Mouse (Mus musculus) liver, adult 2 months (tissue): Measurements from ENCODE around the gene Iqcf3. TPM values are rescaled to one million over a fixed set of nuclear protein-coding genes. Genes with fewer than 3 reads are reported as not detected.

Experiments used
- DNase-seq: peaks from one replicate; pipeline ENCODE4 v3.0.0-alpha.2; 2011; ENCODE audit warnings: low read depth, low spot score; ENCODE audit errors: extremely low read depth
- H3K27ac ChIP-seq: fragments of 200-500 bp; replicated peaks from 2 replicates; pipeline ENCODE4 v1.5.1; 2012; ENCODE audit warnings: low read depth, mild to moderate bottlenecking, control low read depth, inconsistent platforms, low read length; ENCODE audit not compliant: insufficient read depth
- H3K27me3 ChIP-seq: fragments of 200-500 bp; 2 replicates; pipeline ENCODE4 v1.6.1; 2012; ENCODE audit warnings: mild to moderate bottlenecking, moderate library complexity, low read length, inconsistent platforms; ENCODE audit not compliant: control insufficient read depth, insufficient read depth
- H3K36me3 ChIP-seq: fragments of 200-500 bp; 2 replicates; pipeline ENCODE4 v1.6.1; 2012; ENCODE audit warnings: low read length, inconsistent platforms; ENCODE audit not compliant: control insufficient read depth, insufficient read depth
- H3K4me1 ChIP-seq: fragments of 200-500 bp; 2 replicates; pipeline ENCODE4 v1.6.1; 2011; ENCODE audit warnings: low read length; ENCODE audit not compliant: control insufficient read depth, insufficient read depth
- H3K4me3 ChIP-seq: fragments of 200-500 bp; 2 replicates; pipeline ENCODE4 v1.5.1; 2011; ENCODE audit warnings: low read depth, mild to moderate bottlenecking, control low read depth, low read length, moderate library complexity; ENCODE audit not compliant: insufficient read depth
- H3K79me2 ChIP-seq: fragments of 200-500 bp; 2 replicates; pipeline ENCODE4 v1.6.1; 2012; ENCODE audit warnings: inconsistent platforms, mild to moderate bottlenecking, low read length, moderate library complexity; ENCODE audit not compliant: control insufficient read depth, insufficient read depth
- H3K9ac ChIP-seq: fragments of 200-500 bp; 2 replicates; pipeline ENCODE4 v1.6.1; 2012; ENCODE audit warnings: low read depth, mild to moderate bottlenecking, control low read depth, inconsistent platforms, low read length
- CTCF ChIP-seq: fragments of 200-500 bp; IDR thresholded peaks from 2 replicates; pipeline ENCODE4 v1.5.1; 2011; ENCODE audit warnings: low read depth, low read length, control low read depth
- POLR2A ChIP-seq: fragments of 200-500 bp; IDR thresholded peaks from 2 replicates; pipeline ENCODE4 v1.6.1; 2011; ENCODE audit warnings: low read length, control low read depth; ENCODE audit not compliant: insufficient read depth; ENCODE audit errors: extremely low read depth
- WGBS: fragments of 180-500 bp; shearing (Covaris S2); methylation state at CpG from one replicate; pipeline ENCODE4 v1.1.7; 2018; 5-methylcytosine and 5-hydroxymethylcytosine counted together
- polyA plus RNA-seq: library from polyadenylated mRNA; depleted of rRNA; stranded (reverse); fragments of >200 nt; gene quantifications from 2 replicates; pipeline ENCODE4 v1.2.3, GENCODE M21; 2012
- total RNA-seq: library from RNA; depleted of rRNA; stranded (reverse); fragments of >200 nt; gene quantifications from 2 replicates; pipeline ENCODE4 v1.2.3, GENCODE M21; 2014

The Iqcf3 gene
- total and polyA plus RNA-seq, 2 experiments: not detected

DNA sequence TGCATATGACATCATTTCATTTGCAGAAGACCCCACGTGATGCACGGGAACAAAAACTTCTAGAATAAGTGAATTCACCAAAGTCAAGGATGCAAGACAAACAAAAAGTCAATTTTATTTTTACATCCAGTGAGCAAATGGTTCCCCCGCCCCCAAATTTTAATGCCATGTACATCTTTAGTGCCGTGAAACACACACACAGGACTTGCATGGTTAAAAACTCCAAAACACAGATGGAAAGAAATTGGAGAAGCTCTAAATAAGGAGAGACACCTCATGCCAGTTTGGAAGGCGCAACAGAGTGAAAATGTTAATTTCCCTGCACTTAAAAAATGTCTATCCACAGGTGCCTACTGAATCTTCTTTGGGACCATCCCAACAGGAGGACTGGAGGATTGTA is 30.7 kb upstream of the Iqcf3 start:
- Histone ChIP-seq H3K4me1 (no peaks in the 10 kb centered on the region), H3K36me3 (no peaks in the 10 kb centered on the region), H3K27me3 (no peaks in the 10 kb centered on the region), H3K4me3 (no peak overlapping the region), H3K79me2 (no peaks in the 10 kb centered on the region), H3K27ac (no peak overlapping the region), H3K9ac (no peak overlapping the region)
- no peak for TF ChIP-seq POLR2A
- TF ChIP-seq CTCF: no peak
- DNase-seq: no peak
- WGBS: 87% methylated on average over 5 of the region's 5 CpGs

DNA sequence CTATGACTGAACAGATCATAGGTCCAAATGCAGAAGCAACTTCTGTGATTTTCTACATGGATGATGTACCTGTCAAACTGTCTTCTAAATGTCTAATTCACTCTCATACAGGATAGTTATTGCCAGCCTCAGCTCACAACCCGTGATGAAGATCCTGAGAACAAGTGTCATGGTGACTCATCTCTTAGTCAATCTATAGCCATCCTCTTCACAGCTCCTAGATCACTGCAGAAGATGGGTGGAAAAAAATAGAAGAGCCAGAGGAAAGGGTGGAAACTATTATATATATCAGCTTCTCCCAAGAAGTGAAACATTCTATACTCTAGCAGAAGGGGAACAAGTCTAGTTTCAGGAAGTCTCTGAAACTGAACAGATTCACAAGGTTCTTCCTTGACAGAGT is 21.1 kb upstream of the Iqcf3 start:
- Histone ChIP-seq H3K36me3 (no peaks in the 10 kb centered on the region), H3K9ac (no peak overlapping the region), H3K4me3 (no peak overlapping the region), H3K27me3 (0 out of 2 replicates have a peak, but pooled peaks cover 2% of the 10 kb centered on the region), H3K79me2 (no peaks in the 10 kb centered on the region), H3K27ac (no peak overlapping the region), H3K4me1 (no peaks in the 10 kb centered on the region)
- TF ChIP-seq POLR2A (no peak), CTCF (no peak)
- 65% methylated on average over 1 of the region's 1 CpGs for WGBS
- DNase-seq: no peak

DNA sequence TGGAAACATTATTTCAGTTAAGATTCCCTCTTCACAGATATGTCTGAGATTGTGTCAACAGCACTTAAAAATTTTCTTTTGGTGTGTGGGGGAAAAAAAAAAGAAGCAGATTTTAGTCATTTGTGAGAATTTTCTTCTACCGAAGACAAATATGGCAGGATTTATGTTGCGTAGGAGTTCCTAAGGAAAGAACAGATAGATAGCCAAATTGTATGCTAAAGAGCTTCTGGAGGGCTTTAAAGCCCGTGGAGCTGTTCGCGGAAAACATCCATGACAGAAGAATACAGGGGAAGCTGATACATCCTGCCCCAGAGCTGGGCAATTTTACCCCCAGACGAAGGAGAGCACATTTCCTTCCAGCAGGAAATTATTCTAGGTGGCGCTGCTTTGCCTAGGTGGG is 18.6 kb upstream of the Iqcf3 start:
- no peak overlapping the region for H3K4me3 ChIP-seq
- no peak for TF ChIP-seq CTCF
- no peak for TF ChIP-seq POLR2A
- no peaks in the 10 kb centered on the region for H3K79me2 ChIP-seq
- no peak overlapping the region for H3K9ac ChIP-seq
- H3K4me1 ChIP-seq: no peaks in the 10 kb centered on the region
- H3K36me3 ChIP-seq: no peaks in the 10 kb centered on the region
- 0 out of 2 replicates have a peak, but pooled peaks cover 2% of the 10 kb centered on the region for H3K27me3 ChIP-seq
- WGBS: 76% methylated on average over 7 of the region's 7 CpGs
- H3K27ac ChIP-seq: no peak overlapping the region
- no peak for DNase-seq

DNA sequence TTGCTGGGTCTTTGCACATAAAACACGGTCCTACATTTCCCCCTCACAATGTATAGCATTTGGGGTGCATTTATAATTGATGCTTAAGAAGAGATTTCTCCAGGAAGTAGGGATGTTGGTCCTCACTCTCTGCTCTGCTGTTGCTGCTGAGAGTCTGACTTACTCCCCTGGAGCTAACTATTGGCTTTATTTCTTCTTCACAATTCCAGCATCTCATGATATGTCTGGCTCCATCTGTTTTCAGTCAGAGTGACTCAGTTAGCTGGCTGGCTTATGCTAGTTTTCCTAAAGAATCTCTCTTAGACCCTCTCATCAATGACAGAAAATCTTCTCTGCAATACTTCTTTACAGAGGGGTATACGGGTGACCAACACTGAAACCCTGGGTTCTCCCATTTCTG is 14.7 kb upstream of the Iqcf3 start:
- Histone ChIP-seq H3K9ac (no peak overlapping the region), H3K36me3 (no peaks in the 10 kb centered on the region), H3K4me1 (no peaks in the 10 kb centered on the region), H3K27me3 (0 out of 2 replicates have a peak, but pooled peaks cover 2% of the 10 kb centered on the region), H3K79me2 (no peaks in the 10 kb centered on the region), H3K27ac (no peak overlapping the region), H3K4me3 (no peak overlapping the region)
- no peak for DNase-seq
- TF ChIP-seq POLR2A (no peak), CTCF (no peak)
- 87% methylated on average over 2 of the region's 2 CpGs for WGBS

DNA sequence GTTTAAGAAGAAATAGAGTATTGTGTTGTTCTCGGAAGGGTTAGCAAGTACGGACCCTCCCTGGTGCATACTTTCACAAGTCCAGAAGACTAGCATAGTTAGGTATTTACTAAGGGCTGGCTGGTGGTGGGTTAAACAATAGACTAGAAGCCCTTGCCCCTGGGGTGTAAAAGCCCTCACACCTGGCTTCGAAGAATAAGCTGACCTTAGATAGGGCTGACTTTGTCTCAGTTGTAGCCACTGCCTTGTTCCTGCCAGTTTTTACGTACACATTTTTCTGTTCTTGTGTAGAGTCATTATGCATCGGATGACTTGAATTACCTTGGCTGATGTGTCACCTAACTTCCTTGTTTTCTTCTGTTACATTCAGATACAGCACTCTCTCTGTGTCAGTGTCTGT is 11.9 kb upstream of the Iqcf3 start:
- Histone ChIP-seq H3K27ac (no peak overlapping the region), H3K36me3 (no peaks in the 10 kb centered on the region), H3K9ac (no peak overlapping the region), H3K4me1 (no peaks in the 10 kb centered on the region), H3K4me3 (no peak overlapping the region), H3K27me3 (no peaks in the 10 kb centered on the region), H3K79me2 (no peaks in the 10 kb centered on the region)
- WGBS: 90% methylated on average over 5 of the region's 5 CpGs
- no peak for DNase-seq
- TF ChIP-seq CTCF: no peak
- no peak for TF ChIP-seq POLR2A

DNA sequence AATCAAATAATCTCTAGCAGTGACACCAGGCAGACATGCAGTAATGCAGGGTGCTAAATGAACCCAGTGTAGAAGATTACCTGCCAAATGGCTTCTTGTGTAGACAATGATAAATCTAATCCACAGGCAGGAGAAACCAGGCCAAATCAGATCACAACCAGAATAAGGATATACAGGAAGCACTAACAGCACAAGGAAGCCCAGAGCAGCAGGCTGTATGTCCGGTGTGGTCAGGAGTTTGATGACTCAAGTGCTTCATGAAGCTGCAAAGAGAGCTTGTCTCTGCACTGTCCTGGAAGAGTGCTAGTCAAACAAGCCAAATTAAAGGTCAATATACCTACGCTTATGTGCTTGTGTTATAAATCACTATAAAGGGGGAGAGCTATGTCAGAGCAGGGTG is 10.8 kb upstream of the Iqcf3 start:
- no peak for DNase-seq
- no peak overlapping the region for H3K9ac ChIP-seq
- TF ChIP-seq POLR2A: no peak
- no peak for TF ChIP-seq CTCF
- 76% methylated on average over 2 of the region's 2 CpGs for WGBS
- no peaks in the 10 kb centered on the region for H3K4me1 ChIP-seq
- H3K36me3 ChIP-seq: no peaks in the 10 kb centered on the region
- no peak overlapping the region for H3K4me3 ChIP-seq
- H3K79me2 ChIP-seq: no peaks in the 10 kb centered on the region
- H3K27me3 ChIP-seq: no peaks in the 10 kb centered on the region
- no peak overlapping the region for H3K27ac ChIP-seq
